Mouse (Mus musculus) C3H10T1/2 (cell line): ENCODE results near the gene Usp17la. TPM values are rescaled to one million over a fixed set of nuclear protein-coding genes. Genes with fewer than 3 reads are reported as not detected.

ENCODE experiments used
- polyA plus RNA-seq, 2 experiments: library from polyadenylated mRNA; unstranded; fragments of >200 nt; fragmentation: generic; extraction: Trizol; gene quantifications; one replicate each; pipeline ENCODE4 v1.2.1; 2012; ENCODE audit warnings: missing spikeins in 2 of 2

The Usp17la gene
- under 1 TPM; 0.09 to 0.27 TPM for polyA plus RNA-seq

GRCm38 (mm10) chr7:104856709-104857108 lies at the start of gene Usp17la:
Gene Usp17la, plus strand, starts transcription at chr7:104857009.

DNA sequence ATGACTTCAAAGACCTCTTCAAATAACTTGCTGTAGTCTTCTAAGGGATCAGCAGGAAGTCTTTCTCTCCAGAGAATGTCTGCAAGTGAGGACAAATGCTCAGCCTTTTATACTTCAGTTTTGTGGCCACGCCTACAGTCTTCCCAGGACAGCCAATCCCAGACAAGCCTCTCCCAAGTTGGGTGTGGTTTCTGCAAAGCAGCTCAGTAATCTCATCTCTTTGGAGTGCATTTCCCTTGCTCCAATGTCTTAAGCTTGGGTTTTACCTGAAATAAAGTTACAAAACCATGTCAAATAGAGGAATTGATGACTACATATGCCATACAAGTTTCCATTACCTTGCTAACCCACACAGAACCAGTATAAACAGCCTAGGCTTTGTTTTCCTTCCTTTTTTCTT lies 14.3 kb upstream of the Usp17la start, which contains the start of gene Usp17lb:
Gene Usp17lb, minus strand, starts transcription at position 101 of the 400 bp plus-strand sequence.

DNA sequence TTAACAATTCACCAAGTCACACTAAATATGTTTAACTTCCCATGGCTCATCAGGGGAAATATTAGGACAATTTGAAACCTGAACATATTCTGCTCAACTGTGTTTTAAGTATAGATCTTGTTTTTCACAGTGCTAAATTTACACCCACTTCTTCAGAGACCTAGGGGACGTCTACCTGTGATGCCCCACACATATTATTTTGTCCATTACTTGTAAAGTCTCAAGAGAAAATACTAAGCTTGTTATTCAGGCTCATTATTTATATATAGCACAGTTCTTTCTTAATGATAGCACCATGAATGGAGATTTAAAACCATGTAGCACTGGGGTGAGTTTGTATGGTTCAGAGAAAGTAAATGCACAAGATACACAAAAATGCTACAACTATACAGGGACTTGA lies 20.9 kb downstream of the Usp17la start, which contains the start of gene Olfr665:
Gene Olfr665, plus strand, starts transcription at position 301 of the 400 bp plus-strand sequence.

GRCm38 (mm10) chr7:104895852-104896251 lies 39.0 kb downstream of the Usp17la start, which contains the start of gene Olfr666:
Gene Olfr666, minus strand, starts transcription at chr7:104895952.

Other genes with a start within 250 kb of the Usp17la start
- gene Olfr656, start 243.1 kb upstream of the Usp17la start, polyA plus RNA-seq, result not detected
- gene Olfr657, start 232.2 kb upstream of the Usp17la start, polyA plus RNA-seq, result not detected
- gene Olfr658, start 209.7 kb upstream of the Usp17la start, polyA plus RNA-seq, result not detected
- gene Olfr659, start 190.3 kb upstream of the Usp17la start, polyA plus RNA-seq, result not detected
- not detected for gene Olfr661, start 170.5 kb upstream of the Usp17la start, polyA plus RNA-seq
- under 1 TPM; 0.01 to 0.18 TPM for gene Usp17le, start 79.5 kb upstream of the Usp17la start, polyA plus RNA-seq
- under 1 TPM; 0.05 to 0.08 TPM for gene Usp17lb, start 14.4 kb upstream of the Usp17la start, polyA plus RNA-seq
- gene Olfr665, start 21.0 kb downstream of the Usp17la start, polyA plus RNA-seq, result not detected
- gene Olfr666, start 38.9 kb downstream of the Usp17la start, polyA plus RNA-seq, result not detected
- gene Olfr667, start 64.5 kb downstream of the Usp17la start, polyA plus RNA-seq, result not detected
- not detected for gene Olfr668, start 71.0 kb downstream of the Usp17la start, polyA plus RNA-seq
- not detected for gene Olfr669, start 77.2 kb downstream of the Usp17la start, polyA plus RNA-seq
- not detected for gene Olfr670, start 105.6 kb downstream of the Usp17la start, polyA plus RNA-seq
- gene Olfr671, start 122.1 kb downstream of the Usp17la start, polyA plus RNA-seq, result not detected
- gene Olfr672, start 145.0 kb downstream of the Usp17la start, polyA plus RNA-seq, result not detected
- not detected for gene Olfr675, start 171.5 kb downstream of the Usp17la start, polyA plus RNA-seq
- not detected for gene Olfr676, start 175.7 kb downstream of the Usp17la start, polyA plus RNA-seq
- gene Olfr677, start 194.4 kb downstream of the Usp17la start, polyA plus RNA-seq, result not detected
- gene Olfr678, start 207.5 kb downstream of the Usp17la start, polyA plus RNA-seq, result not detected
- gene Olfr679, start 224.2 kb downstream of the Usp17la start, polyA plus RNA-seq, result not detected
- not detected for gene Olfr680-ps1, start 235.8 kb downstream of the Usp17la start, polyA plus RNA-seq